In the genomic region with DNA sequence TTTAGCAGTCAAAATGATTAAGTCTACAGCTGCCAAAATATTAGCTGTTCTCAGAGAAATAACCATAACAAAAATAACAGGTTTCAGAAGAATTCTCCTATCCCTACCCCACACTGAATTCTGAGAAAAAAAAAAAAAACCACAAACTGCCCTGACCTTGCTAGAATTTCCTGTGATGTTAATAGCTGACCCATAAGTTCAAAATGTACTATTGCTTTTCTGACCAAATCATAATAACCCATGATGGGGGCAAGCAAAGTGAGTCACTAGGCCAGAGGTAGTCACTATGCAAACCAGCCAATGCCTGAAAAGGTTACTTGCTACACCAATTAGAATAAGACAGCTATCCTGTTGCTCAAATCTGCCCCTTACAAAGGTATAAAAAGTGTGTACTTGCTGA, we compare ENCODE assay signal across 26 mouse cellular contexts. TPM values are rescaled to one million over a fixed set of nuclear protein-coding genes. Genes with fewer than 3 reads are reported as not detected.
"Had no signal": no experiment of that assay in that cellular context is flagged by ENCODE, and none has a peak within 500 bp of the region (broad histone marks: within the 10 kb centered on the region; RNA-seq: fewer than 3 reads in every experiment).

No protein-coding gene starts in this region.

- H3K4me2 ChIP-seq: heart, embryonic 12.5 days; hindbrain, embryonic 12.5 days; hindbrain, embryonic 14.5 days; intestine, embryonic 15.5 days; limb, embryonic 13.5 days; limb, embryonic 15.5 days; liver, embryonic 11.5 days; liver, embryonic 13.5 days; liver, embryonic 15.5 days had no signal

- H3K4me1 ChIP-seq: hindbrain, embryonic 10.5 days; hindbrain, embryonic 12.5 days; intestine, embryonic 15.5 days; limb, embryonic 13.5 days; limb, embryonic 15.5 days; liver, embryonic 15.5 days had no signal

- H3K36me3 ChIP-seq: heart, embryonic 12.5 days; hindbrain, embryonic 10.5 days; hindbrain, embryonic 12.5 days; intestine, embryonic 15.5 days; limb, embryonic 13.5 days; limb, embryonic 15.5 days; liver, embryonic 13.5 days; liver, embryonic 15.5 days had no signal

- H3K4me3 ChIP-seq: heart, adult 2 months; heart, embryonic 12.5 days; hindbrain, embryonic 10.5 days; hindbrain, embryonic 12.5 days; intestine, embryonic 15.5 days; layer of hippocampus, adult 2 months; limb, embryonic 13.5 days; limb, embryonic 15.5 days; liver, embryonic 13.5 days; liver, embryonic 15.5 days had no signal

- H3K9ac ChIP-seq: heart, embryonic 12.5 days; hindbrain, embryonic 12.5 days; hindbrain, embryonic 14.5 days; intestine, embryonic 15.5 days; limb, embryonic 13.5 days; limb, embryonic 15.5 days; liver, embryonic 13.5 days; liver, embryonic 15.5 days had no signal

- H3K9me3 ChIP-seq: heart, embryonic 12.5 days; hindbrain, embryonic 10.5 days; hindbrain, embryonic 12.5 days; intestine, embryonic 15.5 days; limb, embryonic 13.5 days; limb, embryonic 15.5 days; liver, embryonic 13.5 days; liver, embryonic 15.5 days had no signal

- H3K27me3 ChIP-seq: heart, embryonic 12.5 days; hindbrain, embryonic 12.5 days; intestine, embryonic 15.5 days; limb, embryonic 13.5 days; limb, embryonic 15.5 days; liver, embryonic 13.5 days; liver, embryonic 15.5 days had no signal

- ATAC-seq: hindbrain, embryonic 16.5 days; inflammation-experienced regulatory T-cells, adult 6 months; intestine, embryonic 15.5 days; intestine, postnatal 0 days had no signal

- DNase-seq: gastrocnemius, postnatal 10 days; gastrocnemius, postnatal 25 days; heart, adult 2 months; heart, postnatal 10 days; heart, postnatal 4 days; kidney, adult 18-20 months; kidney, adult 8-10 months; kidney, postnatal 10 days; kidney, postnatal 25 days; kidney, postnatal 4 days; left cerebral cortex, postnatal 4 days; liver, embryonic 13.5 days had no signal

- H3K27ac ChIP-seq: heart, adult 2 months; hindbrain, embryonic 10.5 days; hindbrain, embryonic 12.5 days; hindbrain, embryonic 14.5 days; intestine, embryonic 15.5 days; layer of hippocampus, adult 2 months; limb, embryonic 13.5 days; limb, embryonic 15.5 days; liver, embryonic 13.5 days; liver, embryonic 15.5 days had no signal

RNA-seq across cellular contexts. Expression of gene Cpe, which starts 14.6 kb away (rescaled TPM):
- total RNA-seq: granulocyte monocyte progenitor cell, adult 5-6 weeks had no signal
